Mouse (Mus musculus) forebrain, embryonic 16.5 days (tissue): ENCODE measurements around the gene Cfap43. TPM values are rescaled to one million over a fixed set of nuclear protein-coding genes. Genes with fewer than 3 reads are reported as not detected.

ENCODE experiments used
- ATAC-seq: fragments of 200-750 bp; cut with Nextera tagmentation; 2 replicates; pipeline ENCODE4 v1.8.0; 2017; ENCODE audit warnings: mild to moderate bottlenecking, moderate library complexity
- H3K27ac ChIP-seq: fragments of 300-500 bp; sonication (generic); 2 replicates; pipeline ENCODE4 v1.5.1; 2014; ENCODE audit warnings: low read length, control low read depth
- H3K27me3 ChIP-seq: fragments of 300-500 bp; sonication (generic); replicated peaks from 2 replicates; pipeline ENCODE4 v1.6.1; 2014; ENCODE audit warnings: low read length; ENCODE audit not compliant: control insufficient read depth, insufficient read depth
- H3K36me3 ChIP-seq: fragments of 300-500 bp; sonication (generic); 2 replicates; pipeline ENCODE4 v1.6.1; 2014; ENCODE audit not compliant: control insufficient read depth, insufficient read depth
- H3K4me1 ChIP-seq: fragments of 300-500 bp; sonication (generic); replicated peaks from 2 replicates; pipeline ENCODE4 v1.6.1; 2014; ENCODE audit warnings: low read length; ENCODE audit not compliant: control insufficient read depth, insufficient read depth
- H3K4me2 ChIP-seq: fragments of 300-500 bp; sonication (generic); 2 replicates; pipeline ENCODE4 v1.6.1; 2014; ENCODE audit warnings: mild to moderate bottlenecking, low read length, control low read depth
- H3K4me3 ChIP-seq: fragments of 300-500 bp; sonication (generic); replicated peaks from 2 replicates; pipeline ENCODE4 v1.5.1; 2014; ENCODE audit warnings: mild to moderate bottlenecking, low read length, control low read depth
- H3K9ac ChIP-seq: fragments of 300-500 bp; sonication (generic); replicated peaks from 2 replicates; pipeline ENCODE4 v1.6.1; 2014; ENCODE audit warnings: low read depth, low read length, control low read depth
- H3K9me3 ChIP-seq: fragments of 300-500 bp; sonication (generic); 2 replicates; pipeline ENCODE4 v1.6.1; 2016; ENCODE audit warnings: low read length; ENCODE audit not compliant: control insufficient read depth
- WGBS: fragments of 180-500 bp; shearing (Covaris S2); extraction: QIAGEN DNeasy Blood & Tissue Kit; methylation state at CpG from one replicate; pipeline ENCODE4 v1.1.7; 2014; 5-methylcytosine and 5-hydroxymethylcytosine counted together
- microRNA-seq: library from miRNA; unstranded; fragments of <30 nt; microRNA quantifications from one replicate; pipeline ENCODE4, GENCODE M21; 2017
- polyA plus RNA-seq: library from polyadenylated mRNA; unstranded; fragments of >200 nt; fragmentation: Nextera tagmentation; extraction: Ambion mirVana; gene quantifications from 2 replicates; pipeline ENCODE4 v1.2.1, GENCODE M21; 2015

The Cfap43 gene
- polyA plus RNA-seq, 1 experiment from 2014 or later, result 1.1 TPM

DNA sequence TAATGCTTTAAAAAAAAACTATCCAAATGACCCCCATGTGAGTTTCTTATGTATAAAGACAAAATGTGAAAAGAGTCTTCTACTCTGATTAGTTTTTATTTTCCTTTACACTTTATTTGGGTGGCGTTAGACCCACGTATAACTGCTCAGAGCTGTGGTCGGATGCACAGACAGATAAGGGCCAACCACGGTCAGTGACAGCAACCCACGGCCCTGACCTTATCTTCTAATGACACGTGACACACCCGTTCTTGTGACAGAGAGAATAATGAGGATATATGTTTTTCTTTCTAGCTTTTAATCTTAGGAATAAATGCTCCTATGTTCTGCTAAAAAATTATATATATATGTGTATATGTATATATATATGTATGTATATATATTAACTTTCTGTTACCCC, 229.5 kb downstream of the Cfap43 start:
- Histone ChIP-seq H3K9ac (no peak overlapping the region), H3K4me1 (no peaks in the 10 kb centered on the region), H3K4me3 (no peak overlapping the region), H3K36me3 (no peaks in the 10 kb centered on the region), H3K4me2 (no peak overlapping the region), H3K27ac (no peak overlapping the region), H3K9me3 (no peaks in the 10 kb centered on the region), H3K27me3 (no peaks in the 10 kb centered on the region)
- no peak for ATAC-seq
- WGBS, result 93% methylated on average over 7 of the region's 7 CpGs

Small RNAs within 50 kb of the gene (microRNA-seq; reads per million reads assigned to microRNA genes)
- gene Gm22240 (not detected), gene Mir8090 (not detected)

Other genes starting within 250 kb of the Cfap43 start
- gene Col17a1, start 227.2 kb downstream of the Cfap43 start, polyA plus RNA-seq, result 0.04 and 0.11 TPM in 2 replicates
- gene Sfr1, start 187.6 kb downstream of the Cfap43 start, polyA plus RNA-seq, result 180 and 202 TPM in 2 replicates
- gene Gsto1, start 64.3 kb downstream of the Cfap43 start, polyA plus RNA-seq, result 125 and 126 TPM in 2 replicates
- 0.84 and 1.2 TPM in 2 replicates for gene Gsto2, start 53.8 kb downstream of the Cfap43 start, polyA plus RNA-seq
- gene Itprip, start within 50 bp of the Cfap43 start, polyA plus RNA-seq, result 6.9 and 7.2 TPM in 2 replicates
- gene Cfap58, start 18.4 kb upstream of the Cfap43 start, polyA plus RNA-seq, result 0.27 and 0.33 TPM in 2 replicates